Mouse (Mus musculus): ENCODE measurements at regions not wholly inside any gene's neighbourhood (a gene's known extent, or its start where the extent isn't known, plus 50 kb on each side); places are given as distances from the start of the nearest gene placed in this dataset.
"Not testable (repeated sequence)": the region's sequence is repeated elsewhere in the genome, so short reads cannot be mapped to it uniquely, and the experiment has no call there.

GRCm38 (mm10) chr6:41178896-41179295 is 123.2 kb upstream of the Try4 start:
- Histone ChIP-seq H3K4me3 (replicated peaks; ENCODE audit: extremely low read depth, low read depth, low read length) (no peak overlapping the region), H3K4me1 (ENCODE audit: control insufficient read depth, insufficient read depth, low read length) (no peaks in the 10 kb centered on the region)
- 73% methylated on average over 7 of the region's 7 CpGs for WGBS
- DNase-seq, result no peak
- TF ChIP-seq POLR2A (IDR thresholded peaks at IDR 0.05; ENCODE audit: borderline replicate concordance, extremely low read depth, low read depth, low read length), result no peak

GRCm38 (mm10) chr6:41178019-41178418 is 124.0 kb upstream of the Try4 start:
- no peak for DNase-seq
- no peak overlapping the region for H3K4me3 ChIP-seq (replicated peaks; ENCODE audit: extremely low read depth, low read depth, low read length)
- TF ChIP-seq POLR2A (IDR thresholded peaks at IDR 0.05; ENCODE audit: borderline replicate concordance, extremely low read depth, low read depth, low read length), result no peak
- TF ChIP-seq CTCF (IDR thresholded peaks at IDR 0.05; ENCODE audit: insufficient read depth, low read length), result no peak
- H3K4me1 ChIP-seq (ENCODE audit: control insufficient read depth, insufficient read depth, low read length), result no peaks in the 10 kb centered on the region
- WGBS, result 72% methylated on average over 2 of the region's 2 CpGs

DNA sequence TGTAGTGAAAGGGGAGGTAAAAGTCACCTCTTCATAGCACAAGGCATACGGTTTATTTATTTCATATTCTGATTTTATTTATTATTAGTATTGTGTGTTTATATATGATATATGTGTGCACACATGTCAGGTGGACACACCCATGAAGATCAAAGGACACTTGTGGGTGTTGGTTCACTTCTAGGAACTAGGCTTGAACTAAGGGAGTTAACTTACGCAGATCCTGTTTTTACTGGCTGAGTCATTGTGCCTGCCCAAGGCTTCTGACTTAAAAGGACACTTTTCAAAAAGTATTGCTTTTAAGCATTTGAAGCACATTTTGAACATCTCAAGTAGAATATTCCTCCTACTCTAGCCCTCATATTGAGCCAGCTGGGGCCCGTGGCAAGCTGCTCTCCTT is 124.9 kb upstream of the Try4 start:
- DNase-seq, result no peak
- no peak for TF ChIP-seq POLR2A (IDR thresholded peaks at IDR 0.05; ENCODE audit: borderline replicate concordance, extremely low read depth, low read depth, low read length)
- WGBS, result 73% methylated on average over 3 of the region's 3 CpGs
- no peak overlapping the region for H3K4me3 ChIP-seq (replicated peaks; ENCODE audit: extremely low read depth, low read depth, low read length)
- no peaks in the 10 kb centered on the region for H3K4me1 ChIP-seq (ENCODE audit: control insufficient read depth, insufficient read depth, low read length)

DNA sequence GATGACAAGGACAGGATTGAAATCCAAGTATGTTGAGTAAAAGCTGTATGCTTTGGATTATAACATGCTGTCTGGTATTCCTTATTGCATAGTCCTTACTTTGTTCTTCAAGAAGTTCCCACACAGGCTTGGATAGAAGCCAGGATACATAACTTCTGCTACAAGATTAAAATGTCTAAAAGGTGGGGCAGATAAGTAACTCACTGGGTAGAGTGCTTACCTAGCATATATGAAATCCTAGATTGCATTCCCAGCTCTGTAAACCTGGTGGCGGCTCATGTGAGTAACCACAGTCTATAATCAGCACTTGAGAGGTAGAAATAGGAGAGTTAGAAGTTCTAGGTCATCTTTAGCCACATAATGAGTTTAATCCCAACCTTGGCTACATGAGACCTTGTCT is 126.0 kb upstream of the Try4 start:
- DNase-seq, result no peak
- no peaks in the 10 kb centered on the region for H3K4me1 ChIP-seq (ENCODE audit: control insufficient read depth, insufficient read depth, low read length)
- TF ChIP-seq POLR2A (IDR thresholded peaks at IDR 0.05; ENCODE audit: borderline replicate concordance, extremely low read depth, low read depth, low read length), result no peak
- TF ChIP-seq CTCF (IDR thresholded peaks at IDR 0.05; ENCODE audit: insufficient read depth, low read length), result no peak
- WGBS, result 54% methylated on average over 1 of the region's 1 CpGs
- H3K4me3 ChIP-seq (replicated peaks; ENCODE audit: extremely low read depth, low read depth, low read length), result no peak overlapping the region

DNA sequence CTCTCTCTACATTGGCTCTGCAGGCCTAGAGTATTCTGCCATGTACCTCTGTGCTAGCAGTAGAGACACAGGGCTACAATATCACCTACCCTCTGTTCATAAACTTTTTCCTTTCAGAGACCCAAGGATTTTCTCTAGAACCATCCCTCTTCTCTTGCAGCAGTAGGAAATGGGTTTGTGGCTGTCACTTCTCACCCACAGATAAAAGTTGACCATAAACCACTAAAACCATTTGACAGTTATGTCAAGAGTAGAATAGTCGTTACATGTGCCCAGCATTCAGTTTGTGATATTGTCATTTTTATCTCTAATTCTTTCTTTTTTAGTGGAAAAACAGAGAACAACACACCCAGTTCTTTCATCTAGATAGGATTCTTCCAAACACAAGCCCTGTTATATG is 128.2 kb upstream of the 2210010C04Rik start:
- no peaks in the 10 kb centered on the region for H3K4me1 ChIP-seq (ENCODE audit: control insufficient read depth, insufficient read depth, low read length)
- DNase-seq, result no peak
- TF ChIP-seq CTCF (IDR thresholded peaks at IDR 0.05; ENCODE audit: insufficient read depth, low read length) (no peak), POLR2A (IDR thresholded peaks at IDR 0.05; ENCODE audit: borderline replicate concordance, extremely low read depth, low read depth, low read length) (no peak)
- H3K4me3 ChIP-seq (replicated peaks; ENCODE audit: extremely low read depth, low read depth, low read length), result no peak overlapping the region
- 47% methylated on average over 1 of the region's 1 CpGs for WGBS

DNA sequence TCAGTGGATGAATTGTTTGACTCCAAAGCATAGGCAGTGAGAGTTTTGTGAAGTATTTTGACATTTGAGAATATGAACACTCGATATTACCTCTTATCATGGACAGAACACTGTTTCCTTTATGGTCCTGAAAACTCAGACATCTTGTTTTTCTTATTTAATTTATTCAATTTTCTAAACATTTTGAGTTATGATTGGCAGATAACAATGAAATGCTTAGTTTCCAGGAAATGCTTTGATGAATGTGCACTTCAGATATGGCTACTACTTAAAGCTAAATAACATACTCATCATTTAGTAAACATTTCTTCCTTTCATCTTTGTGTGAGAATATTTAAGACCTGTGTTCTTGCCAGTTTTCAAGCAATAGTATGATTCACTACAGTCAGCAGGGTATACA is 126.4 kb upstream of the 2210010C04Rik start:
- no peak for TF ChIP-seq POLR2A (IDR thresholded peaks at IDR 0.05; ENCODE audit: borderline replicate concordance, extremely low read depth, low read depth, low read length)
- TF ChIP-seq CTCF (IDR thresholded peaks at IDR 0.05; ENCODE audit: insufficient read depth, low read length), result no peak
- no peak for DNase-seq

GRCm38 (mm10) chr6:41152101-41152500 is 116.8 kb upstream of the 2210010C04Rik start:
- Histone ChIP-seq H3K4me1 (ENCODE audit: control insufficient read depth, insufficient read depth, low read length) (no peaks in the 10 kb centered on the region), H3K4me3 (replicated peaks; ENCODE audit: extremely low read depth, low read depth, low read length) (no peak overlapping the region)
- WGBS, result 78% methylated on average over 7 of the region's 7 CpGs
- TF ChIP-seq CTCF (IDR thresholded peaks at IDR 0.05; ENCODE audit: insufficient read depth, low read length) (no peak), POLR2A (IDR thresholded peaks at IDR 0.05; ENCODE audit: borderline replicate concordance, extremely low read depth, low read depth, low read length) (no peak)
- DNase-seq, result no peak

More for the DNA sequence above, 126.4 kb upstream of the 2210010C04Rik start:
- 35% methylated on average over 1 of the region's 1 CpGs for WGBS
- Histone ChIP-seq H3K4me1 (ENCODE audit: control insufficient read depth, insufficient read depth, low read length) (no peaks in the 10 kb centered on the region), H3K4me3 (replicated peaks; ENCODE audit: extremely low read depth, low read depth, low read length) (no peak overlapping the region)

- Histone ChIP-seq H3K4me1 (ENCODE audit: control insufficient read depth, insufficient read depth, low read length) (no peaks in the 10 kb centered on the region), H3K4me3 (replicated peaks; ENCODE audit: extremely low read depth, low read depth, low read length) (no peak overlapping the region)
- WGBS, result 77% methylated on average over 3 of the region's 3 CpGs
- TF ChIP-seq CTCF (IDR thresholded peaks at IDR 0.05; ENCODE audit: insufficient read depth, low read length) (no peak), POLR2A (IDR thresholded peaks at IDR 0.05; ENCODE audit: borderline replicate concordance, extremely low read depth, low read depth, low read length) (no peak)
- no peak for DNase-seq
These were observed 116.2 kb upstream of the 2210010C04Rik start for GRCm38 (mm10) chr6:41151542-41151941.

- TF ChIP-seq POLR2A (IDR thresholded peaks at IDR 0.05; ENCODE audit: borderline replicate concordance, extremely low read depth, low read depth, low read length) (no peak), CTCF (IDR thresholded peaks at IDR 0.05; ENCODE audit: insufficient read depth, low read length) (no peak)
- DNase-seq, result no peak
- no peaks in the 10 kb centered on the region for H3K4me1 ChIP-seq (ENCODE audit: control insufficient read depth, insufficient read depth, low read length)
- H3K4me3 ChIP-seq (replicated peaks; ENCODE audit: extremely low read depth, low read depth, low read length), result no peak overlapping the region
- 71% methylated on average over 1 of the region's 1 CpGs for WGBS
These were observed 105.6 kb upstream of the 2210010C04Rik start for GRCm38 (mm10) chr6:41140916-41141315.

- 48% methylated on average over 2 of the region's 2 CpGs for WGBS
- H3K4me3 ChIP-seq (replicated peaks; ENCODE audit: extremely low read depth, low read depth, low read length); H3K4me1 ChIP-seq (ENCODE audit: control insufficient read depth, insufficient read depth, low read length); DNase-seq: not testable (repeated sequence)
These were observed 102.1 kb upstream of the 2210010C04Rik start for GRCm38 (mm10) chr6:41137401-41137777.

All from lung, adult 2 months (tissue).